Mouse (Mus musculus) v-Abl transformed pro-B cells (cell line): Measurements from ENCODE around the gene Plb1.

Source experiments
- in situ Hi-C, 2 experiments: fragments of 400-800 bp; cut with MboI; formaldehyde crosslinking; loops; one replicate each; pipeline ENCODE4 v1.15.1; 2025; ENCODE audit not compliant: unreplicated experiment in 2 of 2

Plb1 gene

DNA sequence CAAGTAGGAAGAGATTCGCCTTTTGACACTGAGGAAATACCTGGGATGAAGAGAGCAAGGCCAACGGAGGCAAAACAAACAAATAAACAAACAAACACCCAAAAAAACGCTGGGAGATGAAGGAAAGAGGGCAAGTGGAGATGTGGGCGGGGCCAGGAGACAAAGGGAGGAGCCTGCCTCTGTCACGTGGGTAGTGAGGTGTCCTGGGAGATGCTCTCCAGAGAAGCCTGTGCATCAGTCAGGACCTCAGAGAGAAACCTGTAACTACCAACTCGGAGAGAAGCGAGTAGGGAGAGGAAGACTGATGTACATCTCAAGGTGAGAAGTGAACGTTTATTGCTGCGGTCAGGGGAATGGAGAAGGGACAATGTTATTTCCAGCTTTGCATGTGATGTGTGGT, at the start of gene Plb1:
Gene Plb1, plus strand, starts transcription at position 235 of the 400 bp plus-strand sequence.
- in situ Hi-C loops = loop anchor here (5.0 kb wide), 2 partner anchors 70 to 285 kb away; no protein-coding TSS in a partner anchor

DNA sequence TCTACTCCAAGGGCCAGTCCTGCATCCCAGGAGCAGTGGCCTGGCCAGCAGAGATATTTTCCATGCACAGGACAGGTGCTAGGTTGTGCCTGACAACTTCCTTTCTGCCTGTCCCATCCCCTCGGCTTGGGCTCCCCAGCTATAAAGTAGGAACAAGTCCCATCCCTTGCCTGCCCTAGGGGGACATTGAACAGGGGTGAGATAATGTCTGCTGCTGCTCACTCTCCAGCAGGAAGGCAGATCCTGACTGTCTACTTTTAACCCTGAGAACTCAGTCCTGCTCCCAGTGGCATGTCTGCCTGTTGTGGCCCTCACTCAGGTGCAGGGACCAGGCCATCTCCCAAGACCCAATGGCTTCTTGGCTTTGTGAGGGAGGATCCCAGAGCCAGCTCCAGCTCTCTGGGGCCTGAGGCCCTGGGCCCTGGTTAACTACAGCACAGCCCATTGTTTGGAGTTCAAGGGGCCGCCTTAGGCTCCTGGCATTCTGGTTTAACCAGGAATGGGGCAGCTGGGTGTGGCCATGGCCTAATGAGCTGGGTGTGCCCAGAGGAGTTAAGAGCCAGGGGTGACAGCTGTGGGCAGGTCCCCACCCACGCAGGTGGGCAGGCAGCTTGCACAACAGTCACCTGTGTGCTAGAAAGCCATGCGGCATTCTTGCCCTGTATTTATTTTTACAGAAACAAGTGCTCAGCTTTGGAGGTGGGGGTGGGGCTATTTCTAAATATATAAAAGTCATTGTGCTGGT, 49.5 kb upstream of the Plb1 start:
- in situ Hi-C loops = loop anchor here in 1 of 2 experiments (25.0 kb wide), 1 partner anchor 821 kb away; no protein-coding TSS in a partner anchor

DNA sequence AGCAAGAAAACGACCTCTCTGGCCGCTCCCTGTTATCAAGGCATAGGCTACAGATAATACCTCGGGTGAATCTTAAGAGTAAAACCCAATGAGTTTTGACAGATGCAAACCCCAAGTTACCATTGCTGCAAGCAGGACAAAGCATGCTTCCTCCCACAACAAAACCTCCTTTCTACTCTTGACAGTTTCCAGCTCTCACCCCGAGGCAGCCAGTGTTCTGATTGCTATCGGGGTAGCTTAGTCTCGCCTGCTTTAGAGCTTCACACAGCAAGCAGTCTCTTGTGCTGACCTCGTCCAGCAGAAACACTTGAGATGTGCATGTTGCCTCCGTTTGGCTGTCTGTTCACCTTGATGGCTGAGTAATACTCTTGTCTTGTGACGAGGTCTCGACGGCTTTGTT, 44.8 kb upstream of the Plb1 start:
- in situ Hi-C loops = loop anchor here in 1 of 2 experiments (25.0 kb wide), 1 partner anchor 825 kb away; no protein-coding TSS in a partner anchor

DNA sequence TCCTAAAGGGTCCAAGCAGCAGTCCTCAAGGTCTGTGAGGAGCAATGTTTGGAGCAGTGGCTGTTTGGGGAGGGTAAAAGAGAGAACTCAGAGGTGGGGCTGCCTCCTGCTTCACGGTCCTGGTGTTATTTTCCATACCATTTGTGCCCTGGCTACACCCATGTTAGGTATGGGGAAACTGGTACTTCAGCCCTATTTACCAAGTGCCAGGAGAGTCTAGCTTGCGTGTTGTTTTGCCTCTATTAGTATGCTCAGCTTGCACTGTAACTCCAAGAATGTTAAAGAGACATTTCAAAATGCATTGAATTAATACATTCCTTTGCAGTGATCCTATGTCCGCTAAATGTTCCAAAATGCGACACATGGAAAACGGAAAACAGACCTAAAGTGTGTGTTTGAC, 41.2 kb upstream of the Plb1 start:
- in situ Hi-C loops = loop anchor here (10.0 to 25.0 kb wide), 2 partner anchors 46 to 829 kb away; no protein-coding TSS in a partner anchor

DNA sequence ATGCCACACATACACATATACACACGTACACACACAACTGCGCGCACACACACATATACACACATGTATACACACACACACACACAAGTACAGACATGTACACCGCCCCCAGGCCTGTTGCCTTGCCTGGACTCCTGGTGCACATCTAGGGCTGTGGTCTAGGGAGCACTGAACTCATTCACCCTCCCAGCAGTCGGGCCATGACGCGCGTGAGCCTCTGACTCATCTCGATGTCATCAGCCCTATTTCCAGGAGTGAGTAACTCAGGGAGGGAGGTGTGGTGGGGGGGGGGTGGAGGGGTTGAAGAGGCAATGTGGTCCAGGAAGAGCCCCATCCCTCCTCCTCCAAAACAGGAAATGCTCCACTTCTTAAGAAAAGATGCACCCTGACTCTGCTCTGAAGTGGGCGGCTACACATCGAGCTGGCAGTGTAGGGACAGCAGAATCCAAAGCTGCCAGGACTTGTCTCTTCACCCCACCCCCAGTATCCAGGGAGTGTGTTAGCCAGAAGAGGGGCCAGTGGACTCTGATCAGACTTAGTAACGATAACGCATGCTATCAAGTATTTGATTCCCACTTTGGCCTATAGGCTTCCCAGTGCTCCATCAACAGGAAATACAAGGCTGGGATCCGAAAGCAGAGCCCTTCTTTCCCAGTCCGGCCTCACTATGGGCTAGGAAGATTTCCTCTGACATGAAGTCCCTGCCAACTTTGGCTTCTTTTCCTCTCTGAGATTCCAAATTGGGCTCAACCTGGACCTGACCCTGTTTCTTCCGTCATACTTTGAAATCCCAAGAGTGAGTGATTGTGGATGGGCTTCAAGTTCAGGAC, 40.3 kb upstream of the Plb1 start:
- in situ Hi-C loops = loop anchor here (10.0 to 25.0 kb wide), 2 partner anchors 47 to 830 kb away; no protein-coding TSS in a partner anchor

DNA sequence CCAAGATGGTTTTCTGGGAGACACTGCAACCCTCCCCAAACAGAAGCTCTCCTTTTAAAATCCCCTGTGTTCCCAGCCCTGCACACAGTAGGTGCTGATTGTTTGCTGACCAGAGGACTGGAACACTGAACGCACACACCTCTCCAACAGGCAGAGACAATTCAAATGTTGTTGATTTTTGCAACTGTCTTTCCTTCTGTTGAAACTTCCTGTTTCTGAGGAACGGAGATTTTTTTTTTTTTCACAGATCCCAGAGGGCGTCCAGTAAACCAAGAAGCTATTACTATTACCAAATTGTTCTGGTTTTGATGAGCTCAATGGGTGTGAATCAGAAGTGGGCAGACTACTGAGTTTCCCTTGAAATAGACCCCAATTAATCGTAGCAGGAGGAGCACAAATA, 38.3 kb upstream of the Plb1 start:
- in situ Hi-C loops = loop anchor here (10.0 to 25.0 kb wide), 2 partner anchors 49 to 832 kb away; no protein-coding TSS in a partner anchor

DNA sequence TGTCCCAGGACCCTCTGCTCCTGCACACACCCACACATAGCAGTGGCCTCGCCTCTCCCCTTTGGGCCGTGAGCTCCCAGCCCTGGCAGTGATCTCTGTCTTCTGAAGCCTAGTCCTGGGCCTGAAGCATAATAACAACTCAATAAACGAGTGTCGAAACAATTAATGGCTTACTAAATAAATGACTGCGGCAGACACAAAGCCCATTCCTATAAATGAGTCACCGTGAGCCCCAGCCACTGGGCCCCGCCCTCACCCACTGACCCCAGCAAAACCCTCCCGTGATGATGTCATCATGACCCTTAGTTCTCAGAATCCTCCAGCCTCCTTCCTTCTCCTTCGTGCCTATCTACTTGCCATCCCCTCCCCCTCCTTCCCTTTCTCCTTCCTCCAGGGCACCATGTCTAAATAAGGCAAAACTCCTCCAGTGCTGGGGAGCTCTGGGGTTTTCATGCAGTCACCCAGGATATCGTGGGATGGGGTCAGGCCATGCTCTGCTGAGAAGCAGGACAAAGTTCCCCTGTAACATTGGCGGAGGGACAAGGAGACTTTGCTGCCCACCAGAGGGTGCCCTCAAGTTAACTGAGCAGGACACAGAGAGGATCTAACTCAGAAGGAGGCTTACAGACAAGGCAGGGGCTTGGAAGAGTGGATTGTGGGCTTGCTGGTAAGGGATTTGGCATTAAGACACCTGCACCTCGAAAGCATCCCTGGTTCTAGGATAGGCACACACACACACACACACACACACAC, 36.5 kb upstream of the Plb1 start:
- in situ Hi-C loops = loop anchor here (5.0 to 25.0 kb wide), 4 partner anchors 51 to 834 kb away; partner anchors contain the start of gene Mrpl33 (in 2 of the 2)

DNA sequence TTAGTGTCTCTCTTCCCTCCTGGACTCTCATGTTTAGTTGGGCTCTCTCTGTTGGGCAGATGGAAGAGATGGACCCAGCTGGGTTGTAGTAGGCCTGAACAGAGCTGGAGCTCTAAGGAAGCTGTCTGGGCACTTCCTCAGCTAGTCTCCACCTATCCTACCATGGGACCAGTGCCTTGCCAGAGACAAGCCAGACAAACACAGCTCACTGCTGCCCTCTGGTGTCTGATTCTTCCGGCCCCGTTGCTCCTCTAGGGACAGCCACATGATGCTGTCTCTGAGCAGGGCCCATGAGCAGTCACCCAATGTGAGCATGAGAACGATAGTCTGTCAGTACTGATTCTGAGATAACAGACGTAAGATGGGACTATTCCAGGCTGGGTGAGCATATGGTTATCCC, 34.8 kb upstream of the Plb1 start:
- in situ Hi-C loops = loop anchor here (5.0 to 25.0 kb wide), 4 partner anchors 53 to 835 kb away; partner anchors contain the start of gene Mrpl33 (in 2 of the 2)

DNA sequence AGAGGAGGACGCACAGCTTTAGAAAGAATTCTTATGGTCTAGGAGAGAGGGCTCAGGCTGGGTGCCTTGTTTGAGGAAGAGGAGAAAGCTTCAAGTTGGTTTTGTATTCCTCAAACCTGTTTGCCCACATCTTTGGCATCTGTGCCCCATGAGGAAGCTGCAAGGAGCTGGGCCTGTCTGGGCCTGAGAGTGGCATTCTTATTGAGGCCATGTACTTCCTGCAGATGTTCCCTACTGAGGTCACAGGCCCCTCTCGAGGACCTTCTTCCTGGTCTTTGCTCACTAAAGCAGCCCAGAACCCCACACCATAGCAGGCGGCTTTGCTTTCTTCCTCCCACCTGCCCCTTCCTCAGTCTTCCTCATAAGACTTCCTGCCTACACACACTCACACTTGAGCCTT, 33.4 kb upstream of the Plb1 start:
- in situ Hi-C loops = loop anchor here (5.0 to 25.0 kb wide), 4 partner anchors 54 to 837 kb away; partner anchors contain the start of gene Mrpl33 (in 2 of the 2)

DNA sequence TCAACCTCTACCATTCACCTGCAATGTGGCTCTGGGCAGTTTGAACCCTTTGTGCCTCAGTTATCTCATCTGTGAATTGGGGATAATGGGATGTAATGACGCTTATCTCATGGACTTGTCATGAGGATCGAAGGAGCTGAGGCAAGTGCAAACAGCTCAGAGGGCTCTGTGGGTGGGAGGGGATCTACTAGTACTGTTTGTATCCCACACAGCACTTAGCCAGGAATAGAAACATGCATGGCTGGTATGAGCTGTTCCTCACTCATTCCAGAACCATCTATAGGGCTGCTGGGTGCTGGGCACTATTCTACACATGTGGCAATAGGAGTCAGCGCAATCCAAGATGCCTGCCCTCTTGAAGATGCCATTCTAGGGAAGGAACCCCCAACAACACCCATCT, 32.9 kb upstream of the Plb1 start:
- in situ Hi-C loops = loop anchor here (5.0 to 25.0 kb wide), 4 partner anchors 55 to 837 kb away; partner anchors contain the start of gene Mrpl33 (in 2 of the 2)

DNA sequence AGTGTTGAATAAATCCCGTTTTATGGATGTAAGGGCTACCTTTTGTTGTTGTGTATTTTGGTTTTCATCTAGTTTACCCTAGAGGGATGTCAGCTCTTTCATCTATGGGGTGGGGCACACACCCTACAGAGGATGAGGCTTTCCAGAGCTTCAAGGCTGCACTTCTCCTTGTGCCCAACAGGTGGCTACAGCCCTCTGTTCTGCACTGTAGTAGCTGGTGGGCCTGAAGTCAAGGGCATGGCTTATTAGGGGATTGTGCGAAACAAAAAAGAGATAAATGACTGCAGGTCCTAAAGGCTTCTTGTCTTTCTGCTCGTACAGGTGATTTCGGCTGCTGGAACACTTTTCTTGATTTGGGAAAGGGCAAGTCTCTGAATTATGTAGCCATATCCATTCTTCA, 27.9 kb upstream of the Plb1 start:
- in situ Hi-C loops = loop anchor here in 1 of 2 experiments (5.0 to 25.0 kb wide), 2 partner anchors 453 to 833 kb away; no protein-coding TSS in a partner anchor

DNA sequence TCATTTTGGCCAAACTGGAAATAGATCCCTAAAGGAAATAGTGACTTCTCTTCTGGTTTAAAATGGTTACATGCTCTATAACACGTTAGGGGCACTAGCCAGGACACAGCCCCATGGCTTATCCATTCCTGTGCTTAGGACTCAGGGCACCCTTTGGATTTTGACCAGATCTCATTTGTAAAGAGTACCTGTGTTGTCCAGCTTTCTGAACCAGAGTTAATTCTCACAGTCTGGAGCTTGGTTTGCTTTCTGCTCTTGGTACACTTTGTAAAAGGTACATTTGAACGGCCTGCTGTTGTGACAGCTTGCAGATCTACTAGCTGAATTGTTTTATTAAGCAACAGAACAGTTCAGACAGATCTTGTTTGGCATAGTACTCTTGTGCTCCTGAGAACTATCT, 25.8 kb upstream of the Plb1 start:
- in situ Hi-C loops = loop anchor here in 1 of 2 experiments (5.0 to 25.0 kb wide), 2 partner anchors 451 to 831 kb away; no protein-coding TSS in a partner anchor

DNA sequence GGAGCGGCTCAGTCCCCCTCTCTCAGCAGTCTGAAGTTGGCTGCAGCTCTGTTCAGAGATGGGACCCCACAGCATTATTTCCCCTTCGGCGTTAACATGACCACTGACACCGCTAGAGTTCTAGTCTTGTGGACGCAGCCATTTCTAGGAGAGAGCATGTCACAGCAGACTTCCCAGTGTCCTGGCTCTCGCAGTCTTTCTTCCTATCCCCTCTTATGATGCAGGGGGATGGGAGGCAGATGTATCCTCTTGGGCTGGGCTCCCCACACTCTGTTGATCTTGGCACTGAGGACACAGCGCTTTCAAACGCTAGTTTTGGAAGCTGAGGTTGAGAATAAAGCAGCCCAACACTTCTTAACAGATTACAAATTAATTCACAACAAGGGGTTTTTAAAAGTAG, 24.0 kb upstream of the Plb1 start:
- in situ Hi-C loops = loop anchor here in 1 of 2 experiments (5.0 to 25.0 kb wide), 2 partner anchors 449 to 829 kb away; no protein-coding TSS in a partner anchor

DNA sequence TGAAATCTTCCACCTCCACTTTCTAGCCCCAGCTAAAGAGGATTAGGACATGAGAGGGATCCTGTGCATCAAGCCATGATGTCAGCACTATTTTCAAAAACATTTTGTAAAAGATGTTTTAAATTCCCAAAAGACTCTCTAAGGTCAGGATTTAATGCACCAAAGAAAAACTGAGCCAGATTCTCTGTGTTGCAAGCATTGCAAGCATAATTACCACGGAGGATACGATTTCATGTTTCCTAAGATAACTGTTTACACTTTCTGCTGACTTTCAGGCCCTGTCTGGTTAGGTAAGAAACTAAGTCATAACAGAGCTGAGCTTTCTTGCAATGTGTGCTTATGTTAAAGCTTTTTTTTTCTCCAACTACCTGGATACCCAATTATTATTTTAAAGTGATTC, 21.5 kb upstream of the Plb1 start:
- in situ Hi-C loops = loop anchor here in 1 of 2 experiments (25.0 kb wide), 1 partner anchor 826 kb away; no protein-coding TSS in a partner anchor

DNA sequence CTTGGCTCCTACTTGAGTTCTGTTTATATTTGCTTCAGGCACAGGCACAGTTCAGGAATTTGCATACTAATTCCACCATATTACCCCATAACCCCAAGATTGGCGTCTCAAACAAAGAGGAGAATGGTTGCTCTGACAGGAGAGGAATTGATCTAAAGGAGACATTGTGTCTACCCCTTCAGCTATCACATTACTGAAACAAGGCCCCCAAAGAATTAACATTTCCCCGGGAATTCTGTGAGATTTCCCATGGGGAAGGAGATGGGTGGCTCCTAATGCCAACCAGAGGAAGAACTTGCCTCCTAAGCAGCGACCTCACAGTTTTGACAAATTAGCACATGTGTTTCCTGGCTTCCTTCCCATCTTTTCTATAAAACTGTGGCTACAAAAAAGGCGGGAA, 18.8 kb upstream of the Plb1 start:
- in situ Hi-C loops = loop anchor here in 1 of 2 experiments (25.0 kb wide), 1 partner anchor 824 kb away; no protein-coding TSS in a partner anchor

DNA sequence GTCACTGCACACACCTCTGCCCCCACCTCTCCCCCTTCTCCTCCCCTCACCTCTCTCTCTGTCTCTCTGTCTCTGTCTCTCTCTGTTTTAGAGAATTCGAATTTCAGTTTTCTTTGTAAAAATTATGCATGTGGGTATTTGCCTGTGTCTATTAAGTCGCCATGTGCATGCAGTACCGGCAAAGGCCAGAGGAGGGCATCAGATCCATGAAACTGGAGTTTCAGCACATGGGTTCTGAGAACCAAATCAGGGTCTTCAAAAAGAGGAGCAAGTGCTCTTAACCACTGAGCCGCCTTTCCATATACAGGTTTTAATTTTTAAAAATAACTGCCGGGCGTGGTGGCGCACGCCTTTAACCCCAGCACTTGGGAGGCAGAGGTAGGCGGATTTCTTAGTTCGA, 17.0 kb upstream of the Plb1 start:
- in situ Hi-C loops = loop anchor here in 1 of 2 experiments (25.0 kb wide), 1 partner anchor 822 kb away; no protein-coding TSS in a partner anchor

DNA sequence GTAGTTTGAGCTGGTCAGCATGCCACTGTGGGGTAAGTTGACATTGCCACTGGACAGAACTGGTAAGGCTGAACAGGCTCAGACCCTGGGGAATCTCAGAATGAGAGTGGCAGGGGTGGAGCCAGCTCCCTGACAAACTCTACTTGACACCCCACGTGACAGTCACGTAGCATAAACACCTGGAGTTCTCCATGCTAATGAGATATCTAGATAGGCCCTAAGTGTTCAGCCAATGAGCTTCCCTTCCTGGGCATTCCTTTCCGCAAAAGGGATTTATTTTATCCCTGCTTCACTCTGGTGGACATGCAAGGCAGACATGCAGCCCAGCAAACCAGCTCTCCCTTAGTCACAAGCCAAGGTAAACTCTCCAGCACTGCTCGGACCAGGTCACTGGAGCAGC, 16.0 kb upstream of the Plb1 start:
- in situ Hi-C loops = loop anchor here in 1 of 2 experiments (25.0 kb wide), 1 partner anchor 821 kb away; no protein-coding TSS in a partner anchor

DNA sequence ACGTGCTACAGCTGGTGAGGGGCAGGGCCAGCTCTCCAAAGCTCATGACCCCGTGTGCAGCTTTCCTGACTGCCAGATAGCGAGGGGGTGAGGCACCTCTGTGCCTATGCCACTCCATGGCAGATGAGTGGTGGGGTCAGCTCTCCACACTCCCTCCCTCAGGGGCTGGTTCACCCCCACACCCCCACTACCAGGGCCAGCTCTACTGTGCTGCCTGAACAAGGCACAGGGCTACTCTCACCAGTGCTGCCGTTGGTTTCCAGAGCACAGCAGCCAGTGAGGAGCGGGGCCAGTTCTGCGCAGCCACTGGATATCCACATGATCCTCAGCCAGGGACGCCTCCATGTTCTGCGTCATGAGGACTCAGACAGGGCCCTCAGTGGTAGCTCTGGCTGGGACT, 15.0 kb upstream of the Plb1 start:
- in situ Hi-C loops = loop anchor here in 1 of 2 experiments (25.0 kb wide), 1 partner anchor 820 kb away; no protein-coding TSS in a partner anchor

DNA sequence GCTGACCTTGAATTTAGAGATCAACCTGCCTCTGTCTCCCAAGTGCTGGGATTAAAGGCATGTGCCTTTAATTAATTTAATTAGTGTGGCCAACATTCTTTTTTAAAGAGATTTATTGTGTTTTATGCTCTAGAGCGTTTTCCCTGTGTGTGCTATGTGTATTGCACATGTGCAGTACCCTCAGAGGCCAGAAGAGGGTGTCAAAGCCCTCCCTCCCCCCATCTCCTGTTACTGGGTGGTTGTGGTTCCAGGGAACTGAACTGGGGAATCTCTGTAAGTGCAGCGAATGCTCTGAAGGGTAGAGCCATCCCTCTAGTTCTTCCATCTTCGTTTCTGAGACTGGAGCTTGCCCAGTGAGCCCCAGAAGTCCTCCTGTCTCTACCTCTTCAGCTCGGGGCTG, 2.1 kb upstream of the Plb1 start:
- in situ Hi-C loops = loop anchor here (5.0 kb wide), 2 partner anchors 72 to 287 kb away; no protein-coding TSS in a partner anchor
